Mouse (Mus musculus) midbrain, postnatal 0 days (tissue): Measurements from ENCODE around the gene Rad51b. TPM values are rescaled to one million over a fixed set of nuclear protein-coding genes. Genes with fewer than 3 reads are reported as not detected.

Source experiments
- ATAC-seq: fragments of 200-750 bp; cut with Nextera tagmentation; 2 replicates; pipeline ENCODE4 v1.8.0; 2017; ENCODE audit warnings: moderate number of reproducible peaks, mild to moderate bottlenecking, moderate TSS enrichment, moderate library complexity; ENCODE audit not compliant: low FRiP score
- DNase-seq: peaks from one replicate; pipeline ENCODE4 v3.0.0-alpha.2; 2015; ENCODE audit warnings: low spot score
- H3K27ac ChIP-seq: fragments of 300-500 bp; sonication (generic); 2 replicates; pipeline ENCODE4 v1.5.1; 2014; ENCODE audit warnings: low read depth, mild to moderate bottlenecking, low read length, mixed read lengths
- H3K27me3 ChIP-seq: fragments of 300-500 bp; sonication (generic); 2 replicates; pipeline ENCODE4 v1.6.1; 2014; ENCODE audit warnings: low read length, control low read depth, mixed read lengths; ENCODE audit not compliant: insufficient read depth
- H3K36me3 ChIP-seq: fragments of 300-500 bp; sonication (generic); 2 replicates; pipeline ENCODE4 v1.6.1; 2014; ENCODE audit warnings: low read length, control low read depth, mixed read lengths; ENCODE audit not compliant: insufficient read depth
- H3K4me1 ChIP-seq: fragments of 300-500 bp; sonication (generic); 2 replicates; pipeline ENCODE4 v1.6.1; 2014; ENCODE audit warnings: mild to moderate bottlenecking, control low read depth, antibody characterized with exemption, low read length, mixed read lengths; ENCODE audit not compliant: insufficient read depth
- H3K4me2 ChIP-seq: fragments of 300-500 bp; sonication (generic); 2 replicates; pipeline ENCODE4 v1.6.1; 2014; ENCODE audit warnings: low read depth, mild to moderate bottlenecking, low read length, mixed read lengths; ENCODE audit not compliant: poor library complexity, severe bottlenecking
- H3K4me3 ChIP-seq: fragments of 300-500 bp; sonication (generic); 2 replicates; pipeline ENCODE4 v1.5.1; 2014; ENCODE audit warnings: low read depth, mild to moderate bottlenecking, low read length, moderate library complexity
- H3K9ac ChIP-seq: fragments of 300-500 bp; sonication (generic); replicated peaks from 2 replicates; pipeline ENCODE4 v1.6.1; 2014; ENCODE audit warnings: mild to moderate bottlenecking, low read length, moderate library complexity, mixed read lengths; ENCODE audit not compliant: poor library complexity, severe bottlenecking
- H3K9me3 ChIP-seq: fragments of 300-500 bp; sonication (generic); 2 replicates; pipeline ENCODE4 v1.6.1; 2016; ENCODE audit warnings: low read length, control low read depth
- CTCF ChIP-seq: IDR thresholded peaks from 2 replicates; pipeline ENCODE4 v1.5.1; 2016; ENCODE audit warnings: antibody characterized with exemption, mild to moderate bottlenecking
- WGBS: fragments of 180-500 bp; shearing (Covaris S2); extraction: QIAGEN DNeasy Blood & Tissue Kit; methylation state at CpG from one replicate; pipeline ENCODE4 v1.1.7; 2014; 5-methylcytosine and 5-hydroxymethylcytosine counted together
- polyA plus RNA-seq: library from polyadenylated mRNA; unstranded; fragments of >200 nt; fragmentation: Nextera tagmentation; extraction: Ambion mirVana; gene quantifications from 2 replicates; pipeline ENCODE4 v1.2.1, GENCODE M21; 2015
- total RNA-seq: library from RNA; depleted of rRNA; stranded (reverse); fragments of >200 nt; gene quantifications from 2 replicates; pipeline ENCODE4 v1.2.3, GENCODE M21; 2014

Rad51b gene
- total and polyA plus RNA-seq, 2 experiments from 2014 or later = 0.22 to 0.74 TPM

GRCm38 (mm10) chr12:79796823-79797821 lies 500.0 kb downstream of the Rad51b start:
- WGBS = 70% methylated on average over 18 of the region's 18 CpGs
- TF ChIP-seq CTCF = no peak
- no peak overlapping the region for H3K27ac ChIP-seq

GRCm38 (mm10) chr12:79798488-79798887 lies 501.4 kb downstream of the Rad51b start:
- no peak for TF ChIP-seq CTCF
- Histone ChIP-seq H3K9me3 (no peaks in the 10 kb centered on the region), H3K4me2 (no peak overlapping the region), H3K27me3 (no peaks in the 10 kb centered on the region), H3K9ac (no peak overlapping the region), H3K36me3 (no peaks in the 10 kb centered on the region), H3K4me1 (no peaks in the 10 kb centered on the region), H3K4me3 (no peak overlapping the region), H3K27ac (no peak overlapping the region)
- 88% methylated on average over 3 of the region's 3 CpGs for WGBS
- no peak for DNase-seq
- no peak for ATAC-seq

More at GRCm38 (mm10) chr12:79796823-79797821, 500.0 kb downstream of the Rad51b start:
- no peak overlapping the region for H3K4me3 ChIP-seq
- H3K27me3 ChIP-seq = no peaks in the 10 kb centered on the region
- H3K9ac ChIP-seq = no peak overlapping the region
- H3K9me3 ChIP-seq = no peaks in the 10 kb centered on the region
- no peak for DNase-seq
- ATAC-seq = no peak
- H3K36me3 ChIP-seq = no peaks in the 10 kb centered on the region
- no peak overlapping the region for H3K4me2 ChIP-seq
- H3K4me1 ChIP-seq = no peaks in the 10 kb centered on the region

- Histone ChIP-seq H3K4me2 (no peak overlapping the region), H3K9ac (no peak overlapping the region), H3K4me3 (no peak overlapping the region), H3K27ac (no peak overlapping the region), H3K27me3 (no peaks in the 10 kb centered on the region), H3K36me3 (no peaks in the 10 kb centered on the region), H3K9me3 (no peaks in the 10 kb centered on the region), H3K4me1 (no peaks in the 10 kb centered on the region)
- WGBS = 86% methylated on average over 5 of the region's 5 CpGs
- no peak for ATAC-seq
- no peak for TF ChIP-seq CTCF
- no peak for DNase-seq
These were observed 502.3 kb downstream of the Rad51b start for GRCm38 (mm10) chr12:79799370-79799769.

- WGBS = 71% methylated on average over 1 of the region's 1 CpGs
- Histone ChIP-seq H3K9ac (no peak overlapping the region), H3K36me3 (no peaks in the 10 kb centered on the region), H3K4me2 (no peak overlapping the region), H3K4me1 (peaks cover 9% of the 10 kb centered on the region), H3K27ac (no peak overlapping the region), H3K4me3 (no peak overlapping the region), H3K9me3 (no peaks in the 10 kb centered on the region), H3K27me3 (no peaks in the 10 kb centered on the region)
- DNase-seq = no peak
- no peak for TF ChIP-seq CTCF
- ATAC-seq = no peak
These were observed 506.6 kb downstream of the Rad51b start for GRCm38 (mm10) chr12:79803670-79804069.

GRCm38 (mm10) chr12:79804776-79805524 lies 507.9 kb downstream of the Rad51b start:
- no peak overlapping the region for H3K4me2 ChIP-seq
- no peak overlapping the region for H3K9ac ChIP-seq
- H3K36me3 ChIP-seq = no peaks in the 10 kb centered on the region
- H3K9me3 ChIP-seq = no peaks in the 10 kb centered on the region
- H3K4me1 ChIP-seq = peaks cover 9% of the 10 kb centered on the region
- no peak overlapping the region for H3K27ac ChIP-seq
- ATAC-seq (no peak), DNase-seq (no peak)
- H3K27me3 ChIP-seq = no peaks in the 10 kb centered on the region
- no peak overlapping the region for H3K4me3 ChIP-seq
- TF ChIP-seq CTCF = no peak
- 32% methylated on average over 8 of the region's 8 CpGs for WGBS
